Mouse (Mus musculus) embryonic fibroblast, embryonic 13.5 days (primary cell): Measurements from ENCODE around the gene Pank4. TPM values are rescaled to one million over a fixed set of nuclear protein-coding genes. Genes with fewer than 3 reads are reported as not detected.

Source experiments
- H3K27ac ChIP-seq: 2 replicates; pipeline ENCODE4 v1.5.1; 2012; ENCODE audit warnings: low read length, control low read depth, inconsistent platforms; ENCODE audit not compliant: insufficient read depth
- H3K4me1 ChIP-seq: 2 replicates; pipeline ENCODE4 v1.6.1; 2011; ENCODE audit warnings: low read length; ENCODE audit not compliant: control insufficient read depth, insufficient read depth
- H3K4me3 ChIP-seq: 2 replicates; pipeline ENCODE4 v1.5.1; 2011; ENCODE audit warnings: mild to moderate bottlenecking, control low read depth, low read length; ENCODE audit not compliant: insufficient read depth
- CTCF ChIP-seq: IDR thresholded peaks from 2 replicates; pipeline ENCODE4 v1.5.1; 2011; ENCODE audit warnings: mild to moderate bottlenecking, control low read depth, low read length, moderate library complexity, borderline replicate concordance; ENCODE audit not compliant: insufficient read depth
- POLR2A ChIP-seq: IDR thresholded peaks from 2 replicates; pipeline ENCODE4 v1.6.1; 2011; ENCODE audit warnings: low read depth, mild to moderate bottlenecking, control low read depth, low read length, moderate library complexity
- polyA plus RNA-seq: library from polyadenylated mRNA; stranded (reverse); fragments of >200 nt; gene quantifications from 2 replicates; pipeline ENCODE4 v1.2.4, GENCODE M21; 2011; ENCODE audit warnings: low read depth; ENCODE audit not compliant: missing spikeins, insufficient read length

Gene Pank4
- polyA plus RNA-seq, 1 experiment: 19.8 TPM

- TF ChIP-seq CTCF (no peak), POLR2A (no peak)
- H3K4me1 ChIP-seq: no peaks in the 10 kb centered on the region
- H3K4me3 ChIP-seq: peak within 1 kb of the TSS; percentile 15; the same call in 1 of the 2 replicates
- 0 out of 2 replicates have a peak within 1 kb of the TSS, but pooled peaks have one; percentile 12 for H3K27ac ChIP-seq
Observed at GRCm38 (mm10) chr4:154928395-154929087, 35.4 kb upstream of the Pank4 start, which contains the start of gene Tnfrsf14. Gene Tnfrsf14 (minus strand): TSS chr4:154928563.

- Histone ChIP-seq H3K27ac (no peak overlapping the region), H3K4me1 (no peaks in the 10 kb centered on the region), H3K4me3 (no peak overlapping the region)
- TF ChIP-seq POLR2A: no peak
- TF ChIP-seq CTCF: no peak
Observed at GRCm38 (mm10) chr4:154929088-154929660, 34.7 kb upstream of the Pank4 start.

- no peaks in the 10 kb centered on the region for H3K4me1 ChIP-seq
- TF ChIP-seq CTCF (no peak), POLR2A (no peak)
Observed at GRCm38 (mm10) chr4:154933306-154933907, 30.5 kb upstream of the Pank4 start.

DNA sequence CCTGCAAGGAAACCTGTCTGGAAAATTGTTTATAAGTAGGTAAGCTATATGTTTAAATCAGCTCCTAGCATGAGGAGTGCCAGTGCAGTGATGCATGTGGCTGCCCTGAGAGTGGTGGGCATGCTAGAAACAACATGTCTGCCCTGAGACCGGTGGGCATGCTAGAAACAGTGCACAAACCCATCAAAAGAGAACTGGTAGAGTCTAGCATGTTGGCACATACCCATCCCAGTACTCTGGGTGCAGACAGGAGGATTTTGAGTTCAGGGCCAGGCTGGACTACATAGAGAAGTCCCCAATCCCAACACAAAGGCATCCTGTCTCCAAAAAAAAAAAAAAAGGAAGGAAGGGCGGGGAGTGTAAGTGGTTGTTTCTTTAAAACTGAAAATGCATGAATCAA is 29.1 kb upstream of the Pank4 start:
- Histone ChIP-seq H3K27ac (no peak overlapping the region), H3K4me3 (no peak overlapping the region), H3K4me1 (no peaks in the 10 kb centered on the region)
- TF ChIP-seq CTCF: no peak

More at GRCm38 (mm10) chr4:154933306-154933907, 30.5 kb upstream of the Pank4 start:
- H3K27ac ChIP-seq: no peak overlapping the region
- no peak overlapping the region for H3K4me3 ChIP-seq

DNA sequence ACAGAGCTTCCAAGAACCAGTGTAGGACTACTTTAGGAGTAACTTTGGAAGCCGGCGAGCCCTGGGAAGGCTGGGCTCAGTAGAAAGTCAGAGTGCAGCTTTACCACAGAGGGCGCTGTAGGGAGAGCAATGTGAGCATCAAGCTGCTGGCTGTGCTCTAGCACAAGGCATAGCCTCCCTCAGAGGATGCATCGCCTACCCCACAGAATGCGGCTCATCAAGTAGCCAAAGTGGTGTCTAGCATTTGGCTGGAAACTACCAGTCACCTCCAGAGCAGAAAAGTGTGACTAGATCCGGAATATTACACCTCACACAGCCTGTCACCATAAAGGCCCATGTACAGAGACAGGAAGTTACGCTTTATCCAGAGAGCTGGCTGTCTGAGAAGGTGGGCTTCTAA is 28.1 kb upstream of the Pank4 start:
- Histone ChIP-seq H3K4me3 (no peak overlapping the region), H3K27ac (no peak overlapping the region), H3K4me1 (no peaks in the 10 kb centered on the region)
- TF ChIP-seq POLR2A (no peak), CTCF (no peak)

- no peak for TF ChIP-seq CTCF
- no peak for TF ChIP-seq POLR2A
- Histone ChIP-seq H3K27ac (no peak overlapping the region), H3K4me1 (no peaks in the 10 kb centered on the region), H3K4me3 (no peak overlapping the region)
Observed at GRCm38 (mm10) chr4:154936542-154937255, 27.2 kb upstream of the Pank4 start.

- H3K27ac ChIP-seq: no peak overlapping the region
- no peak for TF ChIP-seq POLR2A
- TF ChIP-seq CTCF: no peak
- no peak overlapping the region for H3K4me3 ChIP-seq
- H3K4me1 ChIP-seq: no peaks in the 10 kb centered on the region
Observed at GRCm38 (mm10) chr4:154937746-154938145, 26.2 kb upstream of the Pank4 start.

DNA sequence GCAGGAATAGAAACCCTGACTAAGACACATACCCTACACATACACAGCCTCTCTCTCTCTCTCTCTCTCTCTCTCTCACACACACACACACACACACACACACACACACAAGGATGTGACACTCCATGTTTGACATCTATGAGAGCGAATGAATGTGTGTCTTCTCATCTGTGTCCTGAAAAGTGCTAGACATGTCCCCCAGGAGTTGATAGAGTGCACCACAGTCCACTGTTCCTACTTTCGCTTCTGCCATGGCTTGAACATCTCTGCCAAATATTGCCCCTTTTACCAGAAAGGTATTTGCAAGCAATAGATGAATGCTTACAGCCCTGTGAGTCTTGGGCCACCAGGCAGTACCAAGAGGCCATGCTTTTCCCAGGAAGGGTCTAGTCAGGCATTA is 23.8 kb upstream of the Pank4 start:
- H3K4me3 ChIP-seq: no peak overlapping the region
- TF ChIP-seq CTCF: no peak
- TF ChIP-seq POLR2A: no peak
- H3K27ac ChIP-seq: no peak overlapping the region
- H3K4me1 ChIP-seq: no peaks in the 10 kb centered on the region

DNA sequence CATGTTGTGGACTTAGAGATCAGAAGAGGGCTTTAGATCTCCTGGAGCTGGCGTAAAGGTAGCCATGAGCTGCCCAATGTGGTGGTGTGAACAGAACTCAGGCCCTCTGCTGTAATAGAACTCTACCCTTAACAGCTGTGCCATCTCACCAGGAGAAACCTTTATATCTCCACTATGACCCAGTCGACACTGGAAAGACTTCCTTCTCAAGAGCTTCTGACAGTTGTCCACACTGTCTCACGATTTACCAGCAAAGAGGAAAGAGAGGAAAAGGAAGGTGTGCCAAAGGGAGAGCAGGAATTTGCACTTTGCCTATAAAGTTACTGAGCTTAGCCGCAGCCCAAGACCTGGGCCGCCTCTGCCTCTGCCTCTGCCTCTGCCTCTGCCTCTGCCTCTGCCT is 22.1 kb upstream of the Pank4 start:
- Histone ChIP-seq H3K4me1 (no peaks in the 10 kb centered on the region), H3K27ac (no peak overlapping the region), H3K4me3 (no peak overlapping the region)
- TF ChIP-seq POLR2A: no peak
- TF ChIP-seq CTCF: no peak

DNA sequence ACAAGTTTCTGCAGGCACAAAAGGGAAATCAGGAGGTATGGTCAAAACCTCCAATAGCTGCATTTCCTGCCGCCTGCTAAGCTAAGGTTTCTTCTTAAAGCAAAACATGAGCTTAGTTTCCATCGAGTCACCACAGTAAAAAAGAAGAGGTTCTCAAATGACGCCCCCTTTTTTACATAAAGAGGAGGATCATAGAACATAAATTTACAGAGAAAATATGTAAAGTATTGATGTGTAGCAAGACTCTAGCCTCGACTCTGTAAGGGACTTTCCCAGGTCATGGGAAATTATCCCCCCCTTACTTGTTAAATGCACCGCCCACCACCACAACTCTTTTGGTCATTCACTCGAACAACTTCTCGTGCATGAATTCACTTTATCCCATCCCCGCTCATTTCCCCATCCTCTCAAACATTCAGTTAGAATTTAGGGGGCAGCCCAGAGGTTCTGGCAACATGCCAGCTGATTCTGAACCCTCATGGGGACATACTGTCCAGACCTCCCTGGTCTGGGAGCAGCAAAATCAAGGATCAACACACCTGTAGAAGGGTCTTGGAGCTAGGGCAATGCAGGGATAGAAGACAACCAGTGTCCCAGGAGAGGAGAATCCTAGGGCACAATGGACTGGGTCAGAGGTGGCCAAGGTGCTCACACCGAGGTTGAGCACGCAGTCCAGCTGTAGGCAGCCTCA is 21.1 kb upstream of the Pank4 start:
- Histone ChIP-seq H3K4me1 (no peaks in the 10 kb centered on the region), H3K27ac (no peak overlapping the region), H3K4me3 (no peak overlapping the region)
- TF ChIP-seq POLR2A: no peak
- no peak for TF ChIP-seq CTCF
